Mouse (Mus musculus) neural tube, embryonic 11.5 days (tissue): Measurements from ENCODE around the gene Mrpl27. TPM values are rescaled to one million over a fixed set of nuclear protein-coding genes. Genes with fewer than 3 reads are reported as not detected.

Source experiments
- ATAC-seq: fragments of 200-750 bp; cut with Nextera tagmentation; 2 replicates; pipeline ENCODE4 v1.8.0; 2017; ENCODE audit warnings: moderate number of reproducible peaks, mild to moderate bottlenecking, moderate TSS enrichment, moderate library complexity; ENCODE audit not compliant: insufficient read depth, low FRiP score, low TSS enrichment
- DNase-seq: peaks from one replicate; pipeline ENCODE4 v3.0.0-alpha.2; 2015; ENCODE audit warnings: low spot score
- H3K27ac ChIP-seq: fragments of 300-500 bp; sonication (generic); 2 replicates; pipeline ENCODE4 v1.5.1; 2014; ENCODE audit warnings: low read depth, mild to moderate bottlenecking, low read length
- H3K27me3 ChIP-seq: fragments of 300-500 bp; sonication (generic); 2 replicates; pipeline ENCODE4 v1.6.1; 2014; ENCODE audit warnings: mild to moderate bottlenecking, low read length, mixed read lengths; ENCODE audit not compliant: control insufficient read depth, insufficient read depth
- H3K36me3 ChIP-seq: fragments of 300-500 bp; sonication (generic); 2 replicates; pipeline ENCODE4 v1.6.1; 2014; ENCODE audit warnings: mild to moderate bottlenecking, low read length, moderate library complexity, mixed read lengths; ENCODE audit not compliant: control insufficient read depth, insufficient read depth
- H3K4me1 ChIP-seq: fragments of 300-500 bp; sonication (generic); 2 replicates; pipeline ENCODE4 v1.6.1; 2014; ENCODE audit warnings: low read length, mixed read lengths; ENCODE audit not compliant: control insufficient read depth, insufficient read depth
- H3K4me2 ChIP-seq: fragments of 300-500 bp; sonication (generic); 2 replicates; pipeline ENCODE4 v1.6.1; 2014; ENCODE audit warnings: low read depth, mild to moderate bottlenecking, moderate library complexity
- H3K4me3 ChIP-seq: fragments of 300-500 bp; sonication (generic); 2 replicates; pipeline ENCODE4 v1.5.1; 2014; ENCODE audit warnings: low read depth, low read length
- H3K9ac ChIP-seq: fragments of 300-500 bp; sonication (generic); 2 replicates; pipeline ENCODE4 v1.6.1; 2014; ENCODE audit warnings: mild to moderate bottlenecking, low read length
- H3K9me3 ChIP-seq: fragments of 300-500 bp; sonication (generic); 2 replicates; pipeline ENCODE4 v1.6.1; 2016; ENCODE audit warnings: low read length; ENCODE audit not compliant: control insufficient read depth
- WGBS: fragments of 180-500 bp; shearing (Covaris S2); extraction: QIAGEN DNeasy Blood & Tissue Kit; methylation state at CpG from one replicate; pipeline ENCODE4 v1.1.7; 2014; 5-methylcytosine and 5-hydroxymethylcytosine counted together
- polyA plus RNA-seq: library from polyadenylated mRNA; unstranded; fragments of >200 nt; fragmentation: Nextera tagmentation; extraction: Ambion mirVana; gene quantifications from 2 replicates; pipeline ENCODE4 v1.2.1, GENCODE M21; 2014

The Mrpl27 gene
- polyA plus RNA-seq, 1 experiment from 2014 or later = 118 TPM

GRCm38 (mm10) chr11:94699399-94699798 is 45.8 kb downstream of the Mrpl27 start:
- no peak overlapping the region for H3K9ac ChIP-seq
- no peaks in the 10 kb centered on the region for H3K36me3 ChIP-seq
- H3K27ac ChIP-seq = no peak overlapping the region
- H3K9me3 ChIP-seq = no peaks in the 10 kb centered on the region
- 88% methylated on average over 3 of the region's 3 CpGs for WGBS
- H3K27me3 ChIP-seq = no peaks in the 10 kb centered on the region
- no peak overlapping the region for H3K4me3 ChIP-seq
- H3K4me1 ChIP-seq = no peaks in the 10 kb centered on the region
- DNase-seq (no peak), ATAC-seq (no peak)
- no peak overlapping the region for H3K4me2 ChIP-seq

GRCm38 (mm10) chr11:94701401-94702215 is 48.0 kb downstream of the Mrpl27 start:
- no peaks in the 10 kb centered on the region for H3K9me3 ChIP-seq
- no peaks in the 10 kb centered on the region for H3K4me1 ChIP-seq
- H3K27me3 ChIP-seq = no peaks in the 10 kb centered on the region
- no peak overlapping the region for H3K4me3 ChIP-seq
- H3K4me2 ChIP-seq = no peak overlapping the region
- DNase-seq (no peak), ATAC-seq (no peak)
- no peaks in the 10 kb centered on the region for H3K36me3 ChIP-seq
- no peak overlapping the region for H3K27ac ChIP-seq
- WGBS = 57% methylated on average over 27 of the region's 27 CpGs
- no peak overlapping the region for H3K9ac ChIP-seq

GRCm38 (mm10) chr11:94702216-94702610 is 48.6 kb downstream of the Mrpl27 start:
- ATAC-seq (no peak), DNase-seq (no peak)
- Histone ChIP-seq H3K27ac (no peak overlapping the region), H3K4me2 (no peak overlapping the region), H3K9me3 (no peaks in the 10 kb centered on the region), H3K4me3 (no peak overlapping the region), H3K9ac (no peak overlapping the region), H3K27me3 (no peaks in the 10 kb centered on the region), H3K36me3 (no peaks in the 10 kb centered on the region), H3K4me1 (no peaks in the 10 kb centered on the region)
- WGBS = 61% methylated on average over 3 of the region's 3 CpGs

- 46% methylated on average over 7 of the region's 7 CpGs for WGBS
- H3K27ac ChIP-seq = no peak overlapping the region
- H3K4me1 ChIP-seq = no peaks in the 10 kb centered on the region
- H3K36me3 ChIP-seq = no peaks in the 10 kb centered on the region
- no peak overlapping the region for H3K4me3 ChIP-seq
- H3K9ac ChIP-seq = no peak overlapping the region
- H3K4me2 ChIP-seq = no peak overlapping the region
- no peak for DNase-seq
- no peaks in the 10 kb centered on the region for H3K9me3 ChIP-seq
- H3K27me3 ChIP-seq = no peaks in the 10 kb centered on the region
- no peak for ATAC-seq
These were observed 50.5 kb downstream of the Mrpl27 start for GRCm38 (mm10) chr11:94704020-94704419.

DNA sequence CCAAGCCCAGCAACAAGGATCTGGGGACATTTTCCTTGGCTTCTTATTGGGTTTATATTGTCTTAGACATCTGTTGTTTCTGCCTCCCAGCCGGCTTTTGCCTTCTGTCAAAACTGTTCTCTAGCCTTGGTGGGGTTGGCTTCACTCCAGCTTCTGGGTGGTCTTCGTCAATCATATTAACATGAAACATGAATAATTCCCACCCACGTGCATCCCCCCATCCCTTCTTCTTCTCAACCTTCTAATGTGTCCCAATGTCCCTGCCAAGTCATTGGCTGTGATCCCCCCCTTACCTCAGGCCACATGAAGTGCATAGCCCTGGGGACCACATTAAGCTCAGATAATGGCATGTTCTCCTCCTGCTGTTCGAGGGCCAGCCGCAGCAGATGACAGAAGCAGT is 50.9 kb downstream of the Mrpl27 start, which contains the start of gene Gm11541:
TSS of gene Gm11541 (minus strand) at position 28 of the 400 bp plus-strand sequence.
- H3K4me2 ChIP-seq = no peak within 1 kb of the TSS
- H3K4me3 ChIP-seq = no peak within 1 kb of the TSS
- H3K36me3 ChIP-seq = no peaks in the 10 kb centered on the region
- WGBS = 82% methylated on average over 5 of the region's 5 CpGs
- no peak for ATAC-seq
- no peaks in the 10 kb centered on the region for H3K4me1 ChIP-seq
- no peak within 1 kb of the TSS for H3K9ac ChIP-seq
- H3K9me3 ChIP-seq = no peaks in the 10 kb centered on the region
- H3K27me3 ChIP-seq = no peaks in the 10 kb centered on the region
- H3K27ac ChIP-seq = no peak within 1 kb of the TSS
- DNase-seq = no peak

Other genes starting within 250 kb of the Mrpl27 start
- gene Cacna1g, start 179.6 kb upstream of the Mrpl27 start, polyA plus RNA-seq = 9.0 and 10.0 TPM in 2 replicates
- gene Spata20, start 167.6 kb upstream of the Mrpl27 start, polyA plus RNA-seq = 0.23 TPM in 1 of 2 replicates, not detected in the other
- gene Epn3, start 153.8 kb upstream of the Mrpl27 start, polyA plus RNA-seq = 0.68 and 0.72 TPM in 2 replicates
- gene Mycbpap, start 132.0 kb upstream of the Mrpl27 start, polyA plus RNA-seq = 1.4 and 3.2 TPM in 2 replicates
- gene Rsad1, start 104.5 kb upstream of the Mrpl27 start, polyA plus RNA-seq = 2.8 and 3.4 TPM in 2 replicates
- 0.42 and 0.53 TPM in 2 replicates for gene Chad, start 88.7 kb upstream of the Mrpl27 start, polyA plus RNA-seq
- 6.3 and 6.5 TPM in 2 replicates for gene Acsf2, start 51.9 kb upstream of the Mrpl27 start, polyA plus RNA-seq
- gene Lrrc59, start 24.0 kb upstream of the Mrpl27 start, polyA plus RNA-seq = 207 and 220 TPM in 2 replicates
- gene Eme1, start 197 bp downstream of the Mrpl27 start, polyA plus RNA-seq = 39.2 and 39.8 TPM in 2 replicates
- 14.2 and 17.0 TPM in 2 replicates for gene Xylt2, start 23.7 kb downstream of the Mrpl27 start, polyA plus RNA-seq
- gene Gm11541, start 50.7 kb downstream of the Mrpl27 start, polyA plus RNA-seq = not detected in 2 replicates
- gene Cdc34b, start 88.0 kb downstream of the Mrpl27 start, polyA plus RNA-seq = not detected in 2 replicates
- not detected in 2 replicates for gene Tmem92, start 128.9 kb downstream of the Mrpl27 start, polyA plus RNA-seq